Mouse (Mus musculus) natural killer cell, adult 2 months (primary cell): ENCODE results near the gene Hnrnpc.
"Not testable (repeated sequence)": the region's sequence is repeated elsewhere in the genome, so short reads cannot be mapped to it uniquely, and the experiment has no call there.

Experiments used
- DNase-seq, 2 experiments: peaks; one replicate each; pipeline ENCODE4 v3.0.0; 2022; ENCODE audit warnings: low spot score in 2 of 2

The Hnrnpc gene

DNA sequence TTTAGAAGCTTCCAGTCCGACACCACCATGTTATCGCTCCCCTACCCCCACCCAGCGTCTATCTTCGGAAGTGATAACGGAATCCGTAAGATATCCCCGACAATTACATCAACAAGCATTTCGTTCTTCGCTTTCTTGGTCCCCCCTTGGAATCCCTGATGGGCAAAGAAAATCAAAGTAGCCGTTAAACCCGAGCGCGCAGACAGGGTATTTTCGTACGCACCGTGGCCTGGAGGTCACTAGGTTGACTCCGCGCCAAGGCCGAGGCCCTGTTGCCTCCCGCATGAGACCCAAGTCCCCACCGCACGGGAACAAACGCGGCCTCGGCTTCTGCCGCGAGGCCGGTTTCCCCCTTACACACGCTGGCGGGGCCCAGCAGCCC lies 363 bp downstream of the Hnrnpc start:
- no peak for DNase-seq

- no peak for DNase-seq
Measured at GRCm38 (mm10) chr14:52101285-52102157, 2.3 kb downstream of the Hnrnpc start.

DNA sequence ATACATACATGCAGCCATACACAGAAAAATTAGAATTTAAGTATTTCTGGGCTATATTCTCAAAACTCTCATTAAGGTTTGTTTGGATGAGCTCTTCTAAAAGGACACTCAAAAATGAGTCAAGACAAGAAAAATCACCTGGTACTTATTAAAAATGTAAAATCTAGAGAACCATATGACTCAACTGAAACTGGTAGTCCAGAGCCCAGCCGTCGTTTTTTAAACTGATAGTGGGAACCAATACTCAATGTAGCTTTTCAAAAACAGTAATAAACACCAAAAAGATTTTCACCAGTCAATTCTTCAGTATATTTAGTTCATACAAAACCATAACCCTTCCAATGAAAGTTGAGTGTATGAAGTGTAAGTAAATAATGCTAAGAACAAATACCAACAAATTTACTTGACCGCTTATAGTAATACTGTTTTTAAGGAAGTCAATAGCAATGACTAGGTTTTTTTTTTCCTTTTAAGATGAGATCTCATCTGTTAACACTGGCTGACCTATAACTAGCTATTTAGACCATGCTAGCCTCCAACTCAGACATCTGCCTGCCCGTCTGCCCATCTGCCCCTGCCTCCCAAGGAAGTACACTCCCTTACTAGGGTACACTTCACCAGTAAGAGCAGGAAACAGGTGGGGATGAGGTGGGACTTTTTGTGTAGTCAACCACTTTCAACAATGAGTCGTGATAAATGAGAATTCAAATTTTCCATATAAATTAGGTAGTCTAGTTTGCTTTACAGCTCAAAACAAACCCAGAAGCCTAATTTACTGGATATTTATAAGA lies 3.5 kb downstream of the Hnrnpc start:
- DNase-seq = no peak

DNA sequence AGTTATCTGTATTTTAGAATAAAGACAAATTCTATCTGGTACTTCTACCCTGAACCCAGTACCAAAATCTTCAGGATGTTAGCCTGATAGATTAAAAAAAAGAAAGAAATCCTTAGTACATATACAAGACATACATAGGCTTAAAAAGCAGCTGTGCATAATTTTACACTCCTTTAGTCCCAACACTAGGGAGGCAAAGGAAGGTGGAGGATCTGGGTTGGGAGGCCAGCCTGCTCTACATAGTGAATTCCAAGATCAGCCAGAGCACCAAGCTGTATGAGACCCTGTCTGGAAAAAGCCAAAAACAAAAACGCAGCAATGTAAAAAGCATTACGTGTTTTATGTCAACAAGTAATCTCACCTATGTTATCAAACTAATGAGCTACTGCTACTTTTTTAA lies 4.3 kb downstream of the Hnrnpc start:
- DNase-seq = no peak

GRCm38 (mm10) chr14:52098387-52098786 lies 5.4 kb downstream of the Hnrnpc start:
- not testable (repeated sequence) for DNase-seq

DNA sequence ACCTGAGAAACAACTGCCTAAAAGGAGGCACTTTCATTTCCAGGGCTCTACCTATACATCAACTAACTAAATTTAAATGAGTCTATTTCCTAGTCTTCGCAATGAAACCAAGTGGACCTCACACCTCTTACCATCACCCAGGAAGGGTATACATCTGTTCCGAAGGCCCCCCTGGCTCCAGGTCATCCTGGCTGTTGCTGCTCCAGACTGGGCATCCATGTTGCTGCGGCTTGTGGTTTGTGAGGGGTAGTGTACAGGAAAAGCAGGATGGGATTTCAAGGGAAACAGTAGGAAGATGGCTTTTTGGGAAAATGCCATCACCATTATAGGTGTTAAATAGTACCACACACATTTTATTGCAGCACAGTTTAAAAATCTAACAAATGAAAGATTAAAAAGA lies 6.6 kb downstream of the Hnrnpc start:
- DNase-seq = not testable (repeated sequence)

DNA sequence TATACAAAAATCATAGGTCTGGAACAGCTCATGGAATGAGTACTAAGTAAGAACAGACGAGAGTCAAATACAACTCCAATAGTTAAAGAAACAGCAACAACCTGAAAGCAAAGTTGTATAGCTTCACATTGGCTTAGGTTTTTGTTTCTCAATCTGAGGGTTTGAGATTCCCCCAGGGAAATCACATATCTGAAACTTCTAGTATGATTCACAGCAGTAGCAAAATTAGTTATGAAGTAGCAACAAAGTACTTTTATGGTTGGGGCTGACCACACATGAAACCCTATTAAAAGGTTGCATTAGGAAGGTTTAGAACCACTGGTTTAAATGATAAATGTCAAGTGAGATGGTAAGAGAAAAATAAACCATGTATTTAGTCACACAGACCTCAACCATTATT lies 9.3 kb downstream of the Hnrnpc start:
- no peak for DNase-seq

DNA sequence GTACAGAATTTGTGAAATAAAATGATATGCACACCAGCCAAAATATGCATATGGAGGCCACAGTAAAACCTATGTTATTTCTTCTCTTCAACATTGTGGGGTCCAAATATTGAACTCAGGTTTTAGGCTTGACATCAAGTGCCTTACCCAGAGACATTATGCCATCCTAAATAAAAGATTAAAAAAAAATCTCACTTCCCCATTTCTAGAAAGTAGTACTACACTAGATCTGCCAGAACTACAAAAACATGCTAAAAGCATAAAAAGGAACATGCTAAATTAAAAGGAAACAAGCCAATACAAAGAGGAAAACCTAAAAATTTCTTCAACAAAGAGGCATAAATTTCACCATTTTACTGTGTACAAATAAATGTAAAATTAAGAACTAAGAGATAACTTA lies 20.7 kb downstream of the Hnrnpc start:
- DNase-seq = no peak

- no peak for DNase-seq
Measured at GRCm38 (mm10) chr14:52071599-52072137, 32.2 kb downstream of the Hnrnpc start.

DNA sequence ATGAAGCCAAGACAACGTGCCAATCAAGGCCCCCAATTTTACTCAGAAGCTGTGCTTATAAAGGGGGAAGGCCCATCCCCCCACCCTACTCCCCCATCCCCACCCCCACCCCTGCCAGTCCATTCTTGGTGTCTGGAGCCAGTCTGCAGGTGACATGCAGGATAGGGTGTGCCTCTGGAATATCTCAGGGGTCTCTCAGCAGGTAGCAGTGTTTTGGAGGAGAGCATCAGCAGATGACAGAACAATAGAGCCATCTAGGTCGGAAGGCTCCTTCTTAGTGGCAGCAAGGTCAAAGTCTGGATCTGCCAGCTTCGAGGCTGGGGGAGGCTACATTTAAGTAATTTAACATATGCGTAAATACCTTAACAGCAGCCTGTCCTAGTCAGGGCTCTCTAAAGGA lies 37.7 kb downstream of the Hnrnpc start:
- DNase-seq = no peak

- no peak for DNase-seq
Measured at GRCm38 (mm10) chr14:52061798-52062197, 42.0 kb downstream of the Hnrnpc start.

DNA sequence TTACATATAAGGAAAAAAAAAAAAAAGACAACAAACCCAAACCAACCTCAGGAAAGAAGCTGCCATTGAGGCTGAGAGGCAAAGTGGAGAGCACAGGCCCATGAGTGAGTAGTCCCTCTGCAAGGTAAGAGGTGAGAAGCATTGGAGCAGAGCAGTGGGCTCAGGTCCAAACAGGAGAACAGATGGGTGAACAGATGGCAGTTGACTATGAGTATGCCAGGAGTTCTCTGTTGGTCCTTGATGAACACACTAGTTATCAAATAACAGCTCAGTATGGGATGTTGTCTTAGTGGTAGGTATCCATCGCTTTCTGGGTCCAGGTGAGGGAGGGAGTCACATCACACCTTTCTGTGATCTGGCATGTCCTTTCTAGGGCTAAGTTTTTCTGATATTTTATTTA lies 43.0 kb downstream of the Hnrnpc start:
- DNase-seq = no peak

- no peak for DNase-seq
Measured at GRCm38 (mm10) chr14:52059982-52060381, 43.8 kb downstream of the Hnrnpc start.

DNA sequence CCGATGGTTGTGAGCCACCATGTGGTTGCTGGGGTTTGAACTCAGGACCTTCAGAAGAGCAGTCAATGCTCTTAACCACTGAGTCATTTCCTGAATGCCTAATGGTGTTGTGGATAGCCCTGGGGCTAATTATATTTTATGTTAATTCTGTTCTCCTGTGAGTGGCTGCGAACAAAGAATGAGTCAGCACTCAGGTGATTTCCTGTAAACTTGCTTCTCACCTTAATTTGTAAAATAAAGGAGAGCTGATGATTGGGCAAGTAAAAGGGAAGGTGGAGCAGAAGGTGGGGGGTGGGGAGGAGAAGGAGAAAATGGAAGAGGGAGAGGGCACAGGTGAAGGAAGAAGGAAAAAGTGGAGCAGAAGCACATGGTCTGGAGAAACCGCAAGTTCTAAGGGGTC lies 51.1 kb downstream of the Hnrnpc start:
- not testable (repeated sequence) for DNase-seq

- no peak for DNase-seq
Measured at GRCm38 (mm10) chr14:52045966-52046565, 57.8 kb downstream of the Hnrnpc start.

DNA sequence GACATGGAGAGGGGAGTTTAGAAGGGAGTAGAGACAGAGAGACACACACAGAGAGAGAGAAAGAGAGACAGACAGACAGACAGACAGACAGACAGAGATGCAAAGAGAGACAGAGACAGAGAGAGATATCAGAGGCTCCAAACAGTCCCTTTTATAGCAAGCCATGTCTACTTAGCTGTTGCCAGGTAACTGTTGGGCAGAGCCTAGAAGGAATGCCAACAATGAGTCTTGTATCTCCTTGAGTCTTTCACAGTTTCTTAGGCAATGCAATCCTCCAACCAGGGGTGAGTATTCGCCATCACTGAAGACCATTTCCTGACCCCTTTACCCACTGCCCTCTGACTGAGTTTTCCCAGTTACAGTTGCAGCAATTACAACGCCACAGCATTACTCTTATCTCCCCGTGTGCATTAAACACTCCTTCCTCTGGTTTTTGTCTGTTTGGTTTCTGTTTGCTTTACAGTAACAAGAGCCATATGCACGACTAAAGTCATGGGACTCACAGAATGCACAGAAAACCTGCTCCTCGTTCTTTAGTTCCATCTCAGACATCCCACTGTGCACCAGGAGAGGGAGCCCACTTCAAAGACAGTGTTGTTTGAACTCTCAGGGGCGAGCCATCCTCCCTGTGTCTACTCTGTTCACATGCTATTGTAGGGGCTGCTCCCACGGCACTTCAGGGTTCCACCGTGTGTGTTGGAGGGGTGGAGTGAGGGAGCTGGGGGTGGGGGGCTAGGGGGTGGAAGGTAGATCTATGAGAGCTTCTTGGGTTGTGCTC lies 58.7 kb downstream of the Hnrnpc start:
- no peak for DNase-seq

- no peak for DNase-seq
Measured at GRCm38 (mm10) chr14:52043446-52043845, 60.4 kb downstream of the Hnrnpc start.

DNA sequence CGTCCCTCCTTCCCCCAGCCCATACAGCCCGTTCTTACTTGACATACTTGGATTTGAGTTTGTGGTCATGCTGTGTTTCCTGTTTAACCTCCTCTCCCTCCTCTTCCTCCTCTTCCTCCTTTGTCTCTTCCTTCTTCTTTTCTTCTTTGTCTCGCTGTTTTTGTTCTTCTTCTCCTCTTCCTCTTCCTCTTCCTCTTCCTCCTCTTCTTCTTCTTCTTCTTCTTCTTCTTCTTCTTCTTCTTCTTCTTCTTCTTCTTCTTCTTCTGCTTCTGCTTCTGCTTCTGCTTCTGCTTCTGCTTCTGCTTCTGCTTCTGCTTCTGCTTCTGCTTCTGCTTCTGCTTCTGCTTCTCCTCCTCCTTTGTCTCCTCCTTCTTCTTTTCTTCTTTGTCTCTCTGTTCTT lies 61.5 kb downstream of the Hnrnpc start, which contains the start of gene Olfr221:
Gene Olfr221, minus strand, starts transcription at position 101 of the 400 bp plus-strand sequence.
- not testable (repeated sequence) for DNase-seq

DNA sequence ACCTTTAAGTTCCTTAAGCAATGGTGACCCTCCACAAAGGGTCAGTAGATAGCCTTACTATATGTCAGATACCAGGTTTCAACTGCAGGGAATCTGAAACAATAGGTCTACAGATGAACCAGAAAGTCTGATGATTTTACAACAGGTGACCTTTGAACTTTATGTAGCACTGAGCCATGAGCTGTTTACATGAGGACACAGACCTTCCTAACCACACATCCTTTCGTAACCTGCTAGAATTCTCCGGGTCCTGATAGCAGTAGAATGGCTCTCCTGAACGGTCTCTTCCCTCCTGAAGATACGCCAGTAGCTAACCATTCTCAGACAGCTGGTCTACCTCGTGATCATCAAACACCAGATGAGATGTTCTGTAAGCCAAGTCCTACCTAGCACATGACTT lies 64.5 kb downstream of the Hnrnpc start:
- DNase-seq = no peak

DNA sequence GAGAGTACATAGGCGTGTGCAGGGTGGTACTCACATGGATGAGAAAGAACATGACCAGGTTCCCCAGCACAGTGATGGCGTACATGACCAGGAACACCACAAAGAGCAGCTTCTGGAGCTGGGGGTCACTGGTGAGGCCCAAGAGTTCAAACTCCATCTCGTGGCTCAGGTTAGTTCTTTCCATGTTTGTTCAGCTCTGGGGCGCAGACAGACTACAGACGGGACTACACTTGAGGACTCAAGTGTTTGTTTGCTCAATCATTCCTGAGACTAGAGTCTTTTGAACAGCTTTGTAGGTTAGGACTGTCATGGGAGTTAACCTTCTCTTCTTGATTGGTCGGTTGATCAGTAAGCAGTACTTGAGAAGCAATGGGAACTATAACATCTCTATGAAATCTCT lies 67.9 kb downstream of the Hnrnpc start:
- DNase-seq = no peak

GRCm38 (mm10) chr14:52026342-52026741 lies 77.5 kb downstream of the Hnrnpc start:
- DNase-seq = no peak
